Mouse (Mus musculus) mouse embryonic stem cell (cell line): ENCODE measurements at regions not wholly inside any gene's neighbourhood (a gene's known extent, or its start where the extent isn't known, plus 50 kb on each side); places are given as distances from the start of the nearest gene placed in this dataset.

Experiments
- in situ Hi-C, 2 experiments: fragments of 300-500 bp; cut with MboI; formaldehyde crosslinking; loops; 1 replicate in 1 of 2; 3 replicates in 1 of 2; pipeline ENCODE4 v1.14.3; 2019 to 2020; ENCODE audit warnings: low sequenced_read_pairs in 2 of 2, low pct_unique_long_range_greater_than_20kb in 1 of 2, mixed read lengths in 1 of 2; ENCODE audit not compliant: unreplicated experiment in 1 of 2

DNA sequence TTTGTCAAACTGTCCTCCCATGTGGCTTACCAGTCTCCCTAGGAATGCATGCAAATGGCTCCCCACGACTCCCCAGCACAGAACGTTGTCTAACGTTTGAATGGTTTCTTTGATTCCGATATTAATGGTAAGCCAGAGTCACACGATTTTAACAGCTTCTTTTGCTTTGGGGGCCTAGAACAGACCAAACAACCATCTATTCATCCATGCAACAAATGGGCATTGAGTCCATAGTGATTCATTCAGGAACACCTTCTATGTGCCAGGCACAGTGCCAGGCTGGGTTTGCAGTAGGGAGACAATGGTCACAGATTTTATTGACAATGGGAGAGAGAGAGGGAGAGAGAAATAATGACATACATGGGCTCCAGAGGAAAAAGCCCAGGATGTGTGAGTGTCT is 118.6 kb upstream of the Ptch1 start:
- in situ Hi-C loops = loop anchor here in 1 of 2 experiments (25.0 kb wide), 1 partner anchor 95 kb away; no protein-coding TSS in a partner anchor

DNA sequence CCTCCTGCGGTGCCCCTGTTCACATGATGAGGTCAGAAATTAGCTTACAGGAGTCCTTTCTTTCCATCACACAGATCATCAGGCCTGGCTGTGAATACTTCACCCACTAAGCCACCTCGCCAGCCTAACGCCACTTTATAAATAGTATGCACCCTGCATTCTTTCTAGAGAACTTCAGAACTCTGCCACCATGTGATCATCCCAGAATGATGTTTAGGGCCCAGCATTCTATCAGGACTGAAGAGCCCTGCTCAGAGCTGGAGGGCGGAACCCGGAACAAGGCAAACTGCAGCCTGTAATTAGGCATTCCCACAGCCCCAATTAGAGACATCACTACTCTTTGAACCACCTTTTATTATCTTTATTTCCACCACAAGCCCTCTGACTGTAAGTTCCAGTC is 120.2 kb upstream of the Ptch1 start:
- in situ Hi-C loops = loop anchor here in 1 of 2 experiments (25.0 kb wide), 1 partner anchor 94 kb away; no protein-coding TSS in a partner anchor

DNA sequence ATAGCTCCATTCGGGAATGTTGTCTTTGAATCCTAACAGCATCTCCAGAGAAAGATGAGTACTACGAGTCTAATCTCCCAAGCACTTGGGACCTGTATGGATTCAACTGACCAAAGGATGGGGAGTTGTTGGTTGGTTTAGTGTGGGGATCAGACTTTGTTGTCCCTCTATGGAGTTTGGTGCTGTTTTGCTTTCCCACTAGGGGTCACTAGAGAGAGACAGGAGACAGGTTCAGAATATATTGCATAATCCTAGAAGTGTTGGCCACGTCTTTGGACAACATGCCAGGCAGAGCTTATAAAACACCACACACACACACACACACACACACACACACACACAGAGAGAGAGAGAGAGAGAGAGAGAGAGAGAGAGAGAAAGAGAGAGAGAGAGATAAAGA is 118.6 kb upstream of the Ercc6l2 start:
- in situ Hi-C loops = loop anchor here in 1 of 2 experiments (25.0 kb wide), 1 partner anchor 91 kb away; no protein-coding TSS in a partner anchor

DNA sequence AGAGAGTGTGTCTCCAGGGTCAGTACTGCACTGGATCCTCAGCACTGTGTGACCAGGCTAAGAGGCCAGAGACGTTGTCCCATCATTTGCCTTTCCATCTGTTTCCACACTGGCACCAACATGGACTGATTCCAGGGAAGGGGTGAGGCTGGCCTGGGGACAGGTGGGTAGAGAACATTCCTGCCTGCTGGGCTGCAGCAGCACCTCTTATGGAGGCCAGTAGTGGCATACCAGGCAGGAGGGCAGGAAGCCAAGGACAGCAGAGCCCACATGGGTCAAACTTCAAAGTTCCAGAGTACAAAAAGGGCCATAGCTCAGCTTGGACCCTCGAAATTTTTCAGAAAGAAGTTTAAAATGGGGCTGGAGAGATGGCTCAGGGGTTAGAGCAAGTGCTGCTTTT is 115.4 kb upstream of the Ercc6l2 start:
- in situ Hi-C loops = loop anchor here in 1 of 2 experiments (25.0 kb wide), 1 partner anchor 88 kb away; no protein-coding TSS in a partner anchor

DNA sequence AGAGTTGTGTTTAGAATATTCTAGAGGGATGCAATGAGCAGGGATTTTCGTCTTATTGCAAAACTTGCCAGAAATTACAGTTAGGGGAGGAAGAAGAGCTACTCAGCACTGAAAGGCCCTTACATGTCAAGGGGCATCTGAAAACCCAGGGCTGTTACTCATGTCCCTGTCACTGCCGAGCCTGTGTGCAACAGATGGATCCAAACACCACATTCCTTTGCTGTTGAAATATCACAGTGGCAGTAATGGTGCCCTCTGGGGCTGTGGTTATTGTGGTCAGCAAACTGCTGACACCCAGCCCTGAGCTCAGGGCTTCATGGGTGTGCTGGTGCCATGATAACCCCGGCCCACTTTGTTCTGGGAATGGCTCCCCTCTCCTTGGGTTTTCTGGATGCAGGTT is 114.3 kb upstream of the Ercc6l2 start:
- in situ Hi-C loops = no loop called here

DNA sequence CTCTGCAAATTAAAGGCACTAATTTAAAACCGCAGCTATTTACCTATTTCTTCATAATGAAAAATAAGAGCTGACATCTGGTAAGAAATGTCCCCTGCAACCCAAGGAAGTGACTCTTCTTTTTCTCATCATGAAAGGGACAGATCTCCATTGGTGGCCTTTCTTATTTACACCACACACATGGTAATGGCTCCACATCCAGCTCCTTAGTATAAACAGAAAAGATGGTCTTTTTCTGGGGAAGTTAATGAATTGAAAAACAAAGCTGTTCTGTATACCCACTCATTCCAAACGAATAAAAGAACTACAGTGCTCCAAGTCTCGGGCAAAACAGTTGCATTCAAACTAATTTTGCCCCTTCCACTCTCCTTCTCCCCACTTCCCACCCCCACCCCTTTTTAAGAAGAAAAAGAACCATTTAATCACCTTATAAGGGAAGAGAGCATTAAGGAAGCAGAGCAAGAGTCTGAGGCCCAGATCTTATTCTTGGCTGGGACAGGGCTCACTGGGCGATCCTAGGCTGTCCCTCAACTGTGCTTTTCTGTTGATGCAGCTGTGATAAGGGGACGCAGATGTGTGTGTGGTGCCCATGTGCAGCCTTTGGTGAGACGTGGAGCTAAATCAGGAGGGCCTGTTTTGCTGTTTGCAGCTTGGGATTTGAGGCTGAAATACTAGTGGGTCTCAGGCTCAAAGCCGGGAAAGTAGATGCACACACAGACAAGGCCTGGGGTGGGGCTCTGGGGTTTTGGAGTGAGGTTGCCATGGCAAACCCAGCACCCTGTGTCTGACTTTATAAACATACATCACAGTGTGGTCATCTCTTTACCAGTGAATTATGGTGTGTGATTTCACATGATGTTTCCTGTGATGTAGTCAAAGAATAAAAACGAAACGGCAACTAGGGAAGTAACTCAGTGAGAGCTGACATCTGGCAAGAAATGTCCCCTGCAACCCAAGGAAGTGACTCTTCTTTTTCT is 113.6 kb upstream of the Ercc6l2 start:
- in situ Hi-C loops = no loop called here

DNA sequence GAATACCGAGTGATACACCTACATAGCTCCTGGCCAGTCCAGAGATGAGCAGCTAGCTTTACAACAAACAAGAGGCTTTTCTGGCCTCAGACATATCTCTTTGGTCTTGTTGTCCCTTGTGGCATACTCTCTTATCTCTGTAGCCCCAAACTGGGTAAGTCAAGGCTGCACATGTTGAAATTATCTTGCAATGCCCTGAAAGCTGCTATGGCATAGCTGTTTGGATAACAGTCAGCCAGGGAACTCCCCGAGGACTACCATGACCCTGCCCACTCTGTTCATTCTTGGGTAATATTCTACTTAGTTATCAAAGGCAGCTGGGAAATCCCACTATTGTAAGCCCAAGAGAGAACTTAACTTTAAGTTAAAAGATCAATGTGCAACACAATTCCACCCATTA is 106.5 kb upstream of the Ercc6l2 start:
- in situ Hi-C loops = no loop called here

DNA sequence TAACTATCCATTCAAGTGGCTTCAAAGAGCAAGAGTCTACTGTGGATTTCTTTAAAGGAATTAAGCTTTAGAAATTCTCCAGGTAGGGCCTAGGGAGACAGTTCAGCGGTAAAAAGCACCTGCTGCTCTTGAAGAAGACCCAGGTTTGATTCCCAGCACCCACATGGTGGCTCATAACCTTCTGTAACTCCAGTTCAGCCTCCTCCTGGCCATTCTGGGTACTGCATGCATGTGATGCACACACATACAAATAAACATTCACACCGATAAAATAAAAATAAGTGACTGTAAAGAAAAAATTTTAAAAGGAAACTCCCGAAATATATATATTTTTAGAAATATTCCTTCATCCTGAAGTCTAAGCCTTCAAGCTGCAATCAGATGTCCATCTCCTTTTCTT is 101.9 kb upstream of the Ercc6l2 start:
- in situ Hi-C loops = no loop called here

DNA sequence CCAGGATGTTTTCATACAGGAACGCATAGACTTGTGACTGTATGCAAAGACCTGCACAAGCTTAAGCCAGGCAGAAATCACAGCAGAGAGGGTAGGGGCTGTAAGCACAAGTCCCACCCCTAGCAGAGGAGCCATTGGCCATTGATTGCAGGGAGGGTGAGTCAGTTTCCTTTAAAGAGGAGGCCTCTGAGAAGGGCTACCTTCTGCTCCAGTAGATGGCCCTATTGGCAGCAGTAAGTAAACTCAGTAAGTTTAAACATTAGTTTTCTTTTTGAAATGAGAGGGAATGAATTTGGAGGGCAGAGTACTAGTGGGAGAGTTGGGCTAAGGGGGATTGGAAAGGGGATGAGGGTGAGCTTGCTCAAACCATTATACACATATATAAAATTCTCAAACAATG is 98.5 kb upstream of the Ercc6l2 start:
- in situ Hi-C loops = no loop called here

DNA sequence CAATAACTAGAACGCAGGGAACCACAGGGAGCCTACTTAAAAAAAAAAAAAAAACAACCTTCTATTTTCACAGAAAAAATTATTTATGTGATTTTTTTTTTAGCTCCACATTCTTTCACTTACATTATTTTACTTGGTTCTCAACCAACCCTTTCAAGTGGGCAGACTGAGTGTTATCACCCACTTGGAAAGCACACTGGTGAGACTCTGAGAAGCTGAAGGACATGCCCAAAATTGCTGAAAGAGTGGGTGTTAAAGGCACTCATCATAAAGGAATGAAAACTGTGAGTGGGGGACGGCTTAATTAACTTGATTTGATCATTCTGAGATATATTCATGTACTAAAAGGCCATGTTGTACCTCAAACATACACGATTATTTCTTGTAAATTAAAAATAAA is 97.8 kb upstream of the Ercc6l2 start:
- in situ Hi-C loops = no loop called here

DNA sequence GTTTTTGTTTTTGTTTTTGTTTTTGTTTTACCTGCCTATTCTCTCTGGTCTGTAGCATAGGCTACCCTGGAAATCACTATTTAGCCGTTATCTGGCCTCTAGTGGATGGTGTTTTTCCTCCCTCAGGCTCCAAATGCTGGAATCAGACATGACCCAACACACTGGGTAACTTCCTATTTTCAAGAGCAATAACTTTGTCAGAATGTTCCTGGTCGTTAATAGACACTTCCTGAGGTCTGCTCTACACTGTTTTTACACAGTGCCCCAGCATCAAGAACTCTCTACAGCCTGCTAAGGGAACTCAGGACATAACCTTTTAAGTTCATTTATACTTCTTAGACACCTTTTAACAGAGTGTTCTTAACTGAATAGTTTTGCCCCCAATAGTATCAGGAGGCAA is 96.3 kb upstream of the Ercc6l2 start:
- in situ Hi-C loops = no loop called here

DNA sequence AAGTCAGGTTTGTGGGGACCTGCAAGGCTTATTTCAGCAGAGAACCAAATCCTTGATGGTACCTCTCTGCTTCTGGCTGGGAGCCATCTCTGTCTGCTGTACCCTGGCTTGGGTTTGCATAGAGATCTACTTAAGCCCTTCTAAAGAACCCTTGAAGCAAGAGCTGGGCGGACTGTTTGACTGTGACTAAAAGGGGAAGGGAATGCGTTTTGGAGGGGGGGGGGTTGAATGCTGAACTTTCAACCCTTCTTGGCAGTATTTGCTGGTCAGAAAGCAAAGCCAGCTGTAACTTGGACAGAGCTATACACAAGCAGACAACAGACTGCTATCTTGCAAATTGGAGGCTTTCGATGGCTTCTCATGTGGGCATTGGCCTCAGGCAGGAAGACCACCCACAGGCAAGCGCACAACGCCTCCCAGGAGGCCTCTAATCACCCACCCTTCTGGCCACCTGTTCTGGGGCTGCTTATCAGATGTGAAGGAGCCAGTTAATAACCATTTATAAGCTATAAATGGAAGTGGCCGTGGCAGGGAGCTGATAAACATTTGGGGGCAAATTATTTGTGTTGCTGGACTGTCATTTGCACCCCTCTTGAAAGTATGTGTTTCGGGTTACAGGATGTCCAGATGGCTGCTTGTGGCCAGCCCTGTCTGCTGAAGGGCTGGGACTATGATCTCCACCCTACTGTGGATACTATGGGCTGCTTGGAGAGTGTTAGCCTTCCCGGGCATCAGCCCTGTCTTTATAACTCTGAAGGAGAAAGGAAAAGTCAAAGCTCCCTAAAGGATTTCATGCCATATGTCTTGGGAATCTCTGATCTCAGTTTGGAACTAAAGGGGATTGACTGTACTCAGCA is 95.5 kb upstream of the Ercc6l2 start:
- in situ Hi-C loops = no loop called here

DNA sequence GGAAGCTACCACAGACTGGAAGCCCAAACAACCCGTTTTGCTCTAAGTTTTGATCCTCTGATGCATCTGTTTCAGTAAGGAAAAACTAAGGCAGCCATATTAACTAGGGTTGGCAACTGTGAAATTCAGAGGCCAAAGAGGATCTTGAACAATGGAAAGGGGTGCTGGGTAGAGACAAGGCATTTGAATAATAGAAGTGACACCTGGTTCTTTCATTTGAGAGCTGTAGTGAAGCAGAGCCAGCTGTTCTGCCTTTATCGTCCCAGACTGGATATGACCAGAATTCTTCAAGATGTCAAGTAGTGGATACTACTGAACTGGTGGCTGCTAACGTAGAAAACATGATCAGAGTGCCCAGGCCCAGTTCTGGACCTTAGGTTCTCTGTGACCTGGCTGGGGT is 94.4 kb upstream of the Ercc6l2 start:
- in situ Hi-C loops = no loop called here

DNA sequence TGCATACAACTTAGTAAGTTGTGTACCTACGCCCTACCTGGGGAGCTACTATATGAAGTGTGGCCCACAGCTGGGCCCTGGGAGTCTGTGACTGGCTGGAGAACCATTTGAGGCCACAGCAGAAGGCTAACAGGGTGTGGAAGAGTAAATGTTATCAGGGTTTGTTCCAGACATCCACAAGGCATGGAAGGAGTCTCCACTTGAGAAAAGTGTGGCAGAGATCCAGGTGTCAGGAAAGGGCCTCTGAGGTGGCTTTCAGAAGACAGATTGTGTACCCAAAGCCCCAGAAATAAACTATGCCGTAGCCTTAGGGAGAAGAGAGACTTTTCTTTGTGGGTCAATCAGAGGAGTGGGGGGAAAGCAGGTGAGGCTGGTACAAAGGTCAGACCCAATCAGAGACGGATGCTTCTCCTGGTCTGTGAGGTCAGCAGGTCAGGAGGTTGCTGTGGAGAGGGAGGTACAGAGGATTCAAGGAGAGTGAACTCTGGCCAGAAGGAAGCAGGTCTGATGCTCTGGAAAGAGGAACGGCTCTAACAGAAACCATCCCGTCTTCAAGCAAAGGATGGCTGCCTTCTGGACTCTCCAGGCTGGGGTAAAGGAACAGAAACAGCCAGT is 93.9 kb upstream of the Ercc6l2 start:
- in situ Hi-C loops = no loop called here

DNA sequence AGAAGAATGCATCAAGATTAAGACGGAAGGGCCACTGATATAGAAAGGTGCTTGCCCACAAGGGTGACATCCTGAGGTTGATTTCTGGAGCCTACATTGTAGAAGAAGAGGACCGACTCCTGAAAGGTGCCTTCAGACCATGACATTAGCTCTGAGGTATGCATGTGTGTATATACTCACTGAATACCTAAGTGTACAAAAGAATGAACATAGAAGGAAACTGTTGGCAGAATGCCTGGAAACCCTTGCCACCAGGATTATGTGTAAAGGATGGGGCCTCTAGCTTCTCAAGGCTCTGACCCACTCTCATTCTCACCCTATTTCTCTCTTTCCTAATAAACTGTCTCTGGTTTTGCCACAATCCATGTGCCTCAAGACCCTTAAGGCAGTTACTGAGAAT is 90.7 kb upstream of the Ercc6l2 start:
- in situ Hi-C loops = no loop called here

DNA sequence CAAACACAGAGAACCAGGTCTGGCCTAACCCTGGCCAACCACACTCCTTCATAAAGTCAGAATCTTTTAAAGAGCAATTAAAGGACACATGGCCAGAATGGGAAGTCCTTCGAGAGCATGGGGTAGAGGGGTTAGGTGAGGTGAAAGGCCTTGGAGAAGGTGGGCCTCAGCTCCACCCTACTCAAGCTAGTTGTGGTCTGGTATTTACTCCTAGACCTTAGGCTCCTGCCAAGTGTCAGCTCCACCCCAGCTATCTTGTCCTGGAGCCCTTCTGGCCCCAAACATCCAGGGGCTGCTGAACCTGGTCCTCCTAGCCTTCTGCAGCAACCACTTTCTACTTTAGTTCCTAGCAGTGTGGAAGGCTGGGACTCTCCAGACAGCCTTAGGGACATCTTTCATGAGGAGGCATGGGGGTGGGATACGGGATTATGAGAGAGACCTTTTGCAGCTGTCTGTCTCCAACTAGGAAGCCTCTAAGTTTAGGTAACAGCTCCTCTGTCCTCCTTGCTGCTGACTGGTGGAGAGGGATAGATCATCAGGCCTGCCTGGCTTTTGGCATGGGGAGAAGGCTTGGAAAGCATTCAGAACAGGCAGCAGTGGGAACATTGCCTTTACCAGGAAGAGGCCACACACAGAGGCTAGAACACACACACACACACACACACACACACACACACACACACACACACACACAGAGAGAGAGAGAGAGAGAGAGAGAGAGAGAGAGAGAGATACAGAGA is 90.0 kb upstream of the Ercc6l2 start:
- in situ Hi-C loops = no loop called here

DNA sequence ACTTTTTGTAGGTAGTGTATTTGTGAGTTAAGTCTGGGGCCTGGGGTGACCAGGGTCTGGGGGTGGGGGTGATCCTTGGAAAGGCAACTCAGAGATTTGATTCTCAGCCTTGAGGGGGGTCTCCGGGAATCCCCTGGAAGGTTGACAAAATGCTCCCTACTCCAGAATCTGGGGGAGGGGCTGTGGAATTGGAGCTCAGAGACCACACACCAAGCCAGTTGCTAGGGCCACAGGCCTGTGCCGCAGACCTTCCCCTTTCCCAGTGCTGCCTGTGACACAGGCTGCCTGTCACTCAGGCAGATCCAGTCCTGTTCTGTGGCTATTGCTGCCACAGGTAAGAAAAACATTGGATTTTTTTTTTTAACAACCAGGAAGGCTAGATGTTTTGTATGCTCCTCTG is 89.0 kb upstream of the Ercc6l2 start:
- in situ Hi-C loops = no loop called here

DNA sequence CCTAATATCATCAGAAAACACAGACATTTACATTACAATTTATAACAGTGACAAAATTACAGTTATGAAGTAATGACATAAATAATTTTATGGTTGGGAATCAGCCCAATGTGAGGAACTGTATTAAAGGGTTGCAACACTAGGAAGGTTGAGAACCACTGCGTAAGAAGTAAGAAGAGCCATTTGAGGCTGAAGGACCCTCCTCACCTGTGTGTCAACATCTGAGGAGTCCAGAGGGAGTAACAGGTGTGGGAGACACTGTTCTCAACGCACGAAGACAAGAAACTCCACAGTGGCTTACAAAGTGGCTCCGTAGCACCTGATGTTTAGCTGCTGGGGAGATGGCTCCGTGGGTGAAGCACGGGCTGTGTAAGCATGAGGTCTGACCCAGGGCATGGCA is 88.5 kb upstream of the Ercc6l2 start:
- in situ Hi-C loops = no loop called here
